Mouse (Mus musculus) forebrain, postnatal 0 days (tissue): ENCODE results near the gene Dop1b. TPM values are rescaled to one million over a fixed set of nuclear protein-coding genes. Genes with fewer than 3 reads are reported as not detected.
A peak's percentile ranks its signal among the peaks of the same experiment; 100 is the strongest.
"Not testable (repeated sequence)": the region's sequence is repeated elsewhere in the genome, so short reads cannot be mapped to it uniquely, and the experiment has no call there.

Source experiments
- ATAC-seq: fragments of 200-750 bp; cut with Nextera tagmentation; 2 replicates; pipeline ENCODE4 v1.8.0; 2017; ENCODE audit warnings: mild to moderate bottlenecking, moderate library complexity
- DNase-seq: peaks from one replicate; pipeline ENCODE4 v3.0.0-alpha.2; 2015
- H3K27ac ChIP-seq: fragments of 300-500 bp; sonication (generic); 2 replicates; pipeline ENCODE4 v1.5.1; 2014; ENCODE audit warnings: low read depth, mild to moderate bottlenecking, antibody characterized with exemption, low read length, moderate library complexity, mixed read lengths
- H3K27me3 ChIP-seq: fragments of 300-500 bp; sonication (generic); 2 replicates; pipeline ENCODE4 v1.6.1; 2014; ENCODE audit warnings: mild to moderate bottlenecking, low read length, mixed read lengths; ENCODE audit not compliant: insufficient read depth
- H3K36me3 ChIP-seq: fragments of 300-500 bp; sonication (generic); 2 replicates; pipeline ENCODE4 v1.6.1; 2014; ENCODE audit warnings: mild to moderate bottlenecking, moderate library complexity; ENCODE audit not compliant: insufficient read depth
- H3K4me1 ChIP-seq: fragments of 300-500 bp; sonication (generic); 2 replicates; pipeline ENCODE4 v1.6.1; 2014; ENCODE audit warnings: antibody characterized with exemption; ENCODE audit not compliant: insufficient read depth
- H3K4me2 ChIP-seq: fragments of 300-500 bp; sonication (generic); 2 replicates; pipeline ENCODE4 v1.6.1; 2014; ENCODE audit warnings: low read depth, mild to moderate bottlenecking, moderate library complexity
- H3K4me3 ChIP-seq: fragments of 300-500 bp; sonication (generic); 2 replicates; pipeline ENCODE4 v1.5.1; 2014; ENCODE audit warnings: low read depth, low read length, mixed read lengths
- H3K9ac ChIP-seq: fragments of 300-500 bp; sonication (generic); 2 replicates; pipeline ENCODE4 v1.6.1; 2014; ENCODE audit warnings: mild to moderate bottlenecking
- H3K9me3 ChIP-seq: fragments of 300-500 bp; sonication (generic); 2 replicates; pipeline ENCODE4 v1.6.1; 2016; ENCODE audit warnings: low read length
- CTCF ChIP-seq: sonication (generic); IDR thresholded peaks from 2 replicates; pipeline ENCODE4 v1.5.1; 2016; ENCODE audit warnings: antibody characterized with exemption, control low read depth, low read depth
- WGBS: fragments of 180-500 bp; shearing (Covaris S2); extraction: QIAGEN DNeasy Blood & Tissue Kit; methylation state at CpG from one replicate; pipeline ENCODE4 v1.1.7; 2014; 5-methylcytosine and 5-hydroxymethylcytosine counted together
- polyA plus RNA-seq: library from polyadenylated mRNA; unstranded; fragments of >200 nt; fragmentation: Nextera tagmentation; extraction: Ambion mirVana; gene quantifications from 2 replicates; pipeline ENCODE4 v1.2.1, GENCODE M21; 2015
- total RNA-seq: library from RNA; depleted of rRNA; stranded (reverse); fragments of >200 nt; gene quantifications from 2 replicates; pipeline ENCODE4 v1.2.3, GENCODE M21; 2014; rRNA removed

Gene Dop1b
- 38.7 and 48.4 TPM in 2 replicates for total RNA-seq
- 19.4 and 22.0 TPM in 2 replicates for polyA plus RNA-seq

DNA sequence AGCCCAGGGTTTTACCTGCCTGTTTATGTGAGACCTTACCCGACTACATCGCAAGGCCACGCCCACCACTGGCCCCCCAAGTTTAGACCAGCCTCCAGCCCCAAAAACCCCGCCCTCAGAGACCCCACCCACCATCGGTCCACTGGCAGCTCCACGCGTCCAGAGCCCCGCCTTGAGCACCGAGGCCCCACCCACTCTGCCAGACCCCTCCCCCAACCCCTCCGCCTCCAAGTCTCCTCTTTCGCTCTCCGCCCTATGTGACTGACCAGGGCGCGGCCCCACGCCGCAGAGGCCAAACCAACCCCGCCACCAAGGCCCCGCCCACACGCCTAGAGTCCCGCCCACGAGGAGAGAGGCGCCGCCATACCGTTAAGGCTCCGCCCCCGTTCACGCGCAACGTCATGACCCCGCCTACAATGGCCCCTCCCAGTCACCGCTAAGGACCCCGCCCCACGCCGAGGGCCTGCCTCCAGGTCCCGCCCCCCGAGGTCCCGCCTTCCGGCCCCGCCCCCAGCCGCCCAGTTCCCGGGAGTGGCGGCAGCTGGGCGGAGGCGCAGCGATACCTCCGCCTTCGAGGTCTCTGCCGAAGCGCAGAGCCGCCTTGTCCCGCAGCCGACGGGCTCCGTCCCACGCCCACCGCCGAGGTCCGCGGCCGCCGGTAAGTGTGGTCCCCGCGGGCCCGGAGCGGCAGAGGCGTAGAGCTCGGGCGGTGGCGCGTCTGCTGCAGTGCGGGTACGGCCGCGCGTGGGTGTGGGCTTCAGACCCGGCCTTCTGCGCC is at the start of gene Dop1b:
TSS of gene Dop1b (plus strand) at position 494 of the 778 bp plus-strand sequence.
- Histone ChIP-seq H3K4me3 (peak within 1 kb of the TSS; percentile 82), H3K9me3 (no peaks in the 10 kb centered on the region), H3K27me3 (no peaks in the 10 kb centered on the region), H3K27ac (peak within 1 kb of the TSS; percentile 85), H3K4me2 (peak within 1 kb of the TSS; percentile 72), H3K36me3 (peaks cover 5% of the 10 kb centered on the region; the same call in 1 of the 2 replicates), H3K9ac (peak within 1 kb of the TSS; percentile 86), H3K4me1 (peaks cover 6% of the 10 kb centered on the region)
- DNase-seq (peak; percentile 98), ATAC-seq (peak; percentile 88)
- 0 out of 2 replicates have a peak, but pooled peaks have one; percentile 7 for TF ChIP-seq CTCF
- WGBS = 2% methylated on average over 71 of the region's 77 CpGs

DNA sequence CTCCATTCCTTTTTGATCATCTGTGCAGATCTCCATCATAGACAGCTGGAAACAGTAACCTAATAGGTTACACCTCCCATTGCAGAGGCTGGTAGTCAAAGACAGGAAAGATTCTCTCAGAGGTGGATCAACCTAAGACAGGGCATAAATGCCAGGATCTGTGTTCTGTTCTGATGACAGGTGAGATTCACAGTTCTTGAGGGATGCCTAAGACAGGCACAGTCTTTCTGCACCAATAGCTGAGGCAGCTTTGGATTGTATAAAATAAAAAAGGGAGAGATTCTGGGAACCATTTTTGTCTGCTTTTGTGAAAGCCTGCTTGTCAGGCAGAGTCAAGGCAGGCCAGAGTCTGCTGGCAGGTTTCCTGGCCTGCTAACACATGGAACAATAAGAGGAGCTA is 43.7 kb upstream of the Dop1b start:
- H3K4me1 ChIP-seq = no peaks in the 10 kb centered on the region
- no peak overlapping the region for H3K27ac ChIP-seq
- TF ChIP-seq CTCF = no peak
- H3K4me2 ChIP-seq = no peak overlapping the region
- no peak for ATAC-seq
- H3K9me3 ChIP-seq = 0 out of 2 replicates have a peak, but pooled peaks cover 12% of the 10 kb centered on the region
- no peaks in the 10 kb centered on the region for H3K27me3 ChIP-seq
- H3K36me3 ChIP-seq = no peaks in the 10 kb centered on the region
- DNase-seq = no peak
- no peak overlapping the region for H3K9ac ChIP-seq
- H3K4me3 ChIP-seq = no peak overlapping the region

- Histone ChIP-seq H3K36me3 (no peaks in the 10 kb centered on the region), H3K4me1 (no peaks in the 10 kb centered on the region), H3K9ac (no peak overlapping the region), H3K27ac (no peak overlapping the region), H3K4me2 (no peak overlapping the region), H3K4me3 (no peak overlapping the region), H3K9me3 (0 out of 2 replicates have a peak, but pooled peaks cover 12% of the 10 kb centered on the region), H3K27me3 (no peaks in the 10 kb centered on the region)
- no peak for TF ChIP-seq CTCF
- ATAC-seq = no peak
- no peak for DNase-seq
Measured at GRCm38 (mm10) chr16:93669521-93669920, 42.2 kb upstream of the Dop1b start.

GRCm38 (mm10) chr16:93670466-93670865 is 41.2 kb upstream of the Dop1b start:
- H3K4me1 ChIP-seq, H3K4me2 ChIP-seq, ATAC-seq, H3K27me3 ChIP-seq, DNase-seq, H3K27ac ChIP-seq, H3K36me3 ChIP-seq, H3K4me3 ChIP-seq, H3K9ac ChIP-seq: not testable (repeated sequence)
- H3K9me3 ChIP-seq = 0 out of 2 replicates have a peak, but pooled peaks cover 12% of the 10 kb centered on the region
- 32% methylated on average over 4 of the region's 4 CpGs for WGBS

DNA sequence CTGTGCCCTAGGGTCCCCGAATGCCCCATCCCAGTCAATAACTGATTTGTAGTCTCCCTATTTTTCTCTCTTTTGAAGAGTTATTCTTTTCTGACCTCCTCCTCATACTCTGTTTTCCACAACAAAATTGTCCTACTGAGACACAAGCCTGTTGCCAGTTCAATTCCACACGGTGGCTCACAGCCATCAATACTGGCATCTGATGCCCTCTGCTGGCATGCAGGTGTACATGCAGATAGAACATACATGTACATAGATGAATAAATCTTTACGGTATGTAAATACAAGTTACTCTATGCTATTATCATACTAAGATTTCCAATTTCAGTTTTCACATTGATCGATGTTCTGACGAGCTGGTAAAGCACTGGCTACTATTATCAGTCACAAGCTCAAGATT is 40.6 kb upstream of the Dop1b start:
- H3K36me3 ChIP-seq = no peaks in the 10 kb centered on the region
- no peak overlapping the region for H3K9ac ChIP-seq
- ATAC-seq (no peak), DNase-seq (no peak)
- H3K9me3 ChIP-seq = 0 out of 2 replicates have a peak, but pooled peaks cover 12% of the 10 kb centered on the region
- peak; percentile 45 for TF ChIP-seq CTCF
- no peak overlapping the region for H3K4me2 ChIP-seq
- 92% methylated on average over 5 of the region's 5 CpGs for WGBS
- H3K4me3 ChIP-seq = no peak overlapping the region
- no peaks in the 10 kb centered on the region for H3K4me1 ChIP-seq
- no peaks in the 10 kb centered on the region for H3K27me3 ChIP-seq
- H3K27ac ChIP-seq = no peak overlapping the region

GRCm38 (mm10) chr16:93676376-93676775 is 35.3 kb upstream of the Dop1b start:
- H3K9ac ChIP-seq = no peak overlapping the region
- H3K27ac ChIP-seq = no peak overlapping the region
- H3K4me2 ChIP-seq = no peak overlapping the region
- 83% methylated on average over 5 of the region's 5 CpGs for WGBS
- no peaks in the 10 kb centered on the region for H3K4me1 ChIP-seq
- ATAC-seq (no peak), DNase-seq (no peak)
- H3K9me3 ChIP-seq = no peaks in the 10 kb centered on the region
- H3K4me3 ChIP-seq = no peak overlapping the region
- H3K36me3 ChIP-seq = no peaks in the 10 kb centered on the region
- TF ChIP-seq CTCF = no peak
- H3K27me3 ChIP-seq = peaks cover 2% of the 10 kb centered on the region; the same call in 1 of the 2 replicates

DNA sequence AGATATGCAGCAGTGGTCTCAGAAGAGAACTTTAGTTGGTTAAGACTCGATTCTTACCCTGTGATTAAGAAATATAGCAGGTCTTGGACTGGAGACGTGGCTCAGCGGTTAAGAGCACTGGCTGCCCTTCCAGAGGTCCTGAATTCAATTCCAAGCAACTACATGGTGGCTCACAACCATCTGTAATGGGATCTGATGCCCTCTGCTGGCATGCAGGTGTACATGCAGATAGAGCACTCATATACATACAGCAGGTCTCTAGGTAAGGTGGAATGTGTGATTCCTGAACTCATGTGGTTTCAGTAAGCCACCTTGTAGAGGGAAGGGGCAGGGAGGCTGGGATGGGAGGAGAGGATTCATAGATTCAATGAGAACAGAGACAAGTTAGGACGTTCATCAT is 33.5 kb upstream of the Dop1b start:
- Histone ChIP-seq H3K36me3 (no peaks in the 10 kb centered on the region), H3K4me1 (peaks cover 1% of the 10 kb centered on the region; the same call in 1 of the 2 replicates), H3K9ac (no peak overlapping the region), H3K9me3 (no peaks in the 10 kb centered on the region), H3K27me3 (peaks cover 19% of the 10 kb centered on the region), H3K4me2 (no peak overlapping the region), H3K27ac (no peak overlapping the region), H3K4me3 (no peak overlapping the region)
- TF ChIP-seq CTCF = no peak
- ATAC-seq (no peak), DNase-seq (no peak)
- 83% methylated on average over 4 of the region's 4 CpGs for WGBS
